Mouse (Mus musculus) kidney, postnatal 25 days (tissue): ENCODE results near the gene Aif1l.

Experiments
- DNase-seq, 2 experiments: peaks; one replicate each; pipeline ENCODE4 v3.0.0; 2021; ENCODE audit warnings: mixed read lengths in 2 of 2

The Aif1l gene

DNA sequence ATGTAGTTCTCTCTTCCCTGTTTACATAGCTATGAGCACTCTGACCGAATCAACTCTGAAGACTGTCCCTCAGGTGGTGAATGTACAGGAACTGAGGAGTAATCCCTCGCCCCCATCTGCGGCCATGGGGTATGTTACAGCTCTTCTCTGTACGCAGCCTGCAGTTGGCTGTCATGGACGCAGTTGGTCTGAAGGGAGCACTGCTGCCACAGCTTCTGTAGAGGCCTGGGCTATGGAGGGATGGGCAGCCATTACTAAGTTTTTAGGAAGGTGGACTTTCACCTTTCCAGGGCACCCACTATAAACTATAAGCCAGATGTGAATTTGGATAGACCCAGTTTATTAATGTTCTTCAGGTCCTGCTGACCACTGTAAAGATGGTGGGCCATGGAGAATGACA is 70.3 kb downstream of the Aif1l start:
- no peak for DNase-seq
